ENCODE assay signal across 33 mouse cellular contexts in the genomic region with DNA sequence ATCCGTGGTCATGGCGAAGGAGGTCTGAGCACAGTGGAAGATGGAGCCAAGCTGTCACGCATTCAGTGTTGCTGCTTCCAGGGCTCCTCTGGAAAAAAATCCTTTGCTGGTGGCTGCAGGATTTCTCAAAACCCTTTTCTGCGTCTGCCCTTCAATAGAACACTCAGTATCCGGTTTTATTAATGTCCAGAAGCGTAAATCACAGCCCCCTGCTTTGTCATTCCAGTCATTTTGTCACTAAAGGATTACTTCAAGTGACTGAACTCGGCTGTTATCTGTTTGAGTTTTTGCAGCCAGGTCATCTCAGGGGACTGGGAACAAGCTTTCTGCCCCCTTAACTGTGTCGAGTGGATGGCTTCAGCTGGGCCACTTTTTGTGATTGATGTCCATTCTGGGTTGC.
DNase-seq lines count a peak whose midpoint lies in the region; ATAC-seq and TF ChIP-seq lines count a peak whose summit lies in the region.
"Had no signal": no experiment of that assay in that cellular context is flagged by ENCODE, and none has a peak within 500 bp of the region (broad histone marks: within the 10 kb centered on the region; RNA-seq: fewer than 3 reads in every experiment).

No protein-coding gene starts in this region.

- no peak overlapping the region for H3K9ac ChIP-seq in kidney, postnatal 0 days (ENCODE audit: low read depth, low read length)
- H3K9ac ChIP-seq in midbrain, postnatal 0 days (replicated peaks; ENCODE audit: low read length, poor library complexity, severe bottlenecking) = 0 out of 2 replicates have a peak overlapping the region, but pooled peaks have one; percentile 5
- no peak overlapping the region for H3K9ac ChIP-seq in midbrain, embryonic 14.5 days (replicated peaks; ENCODE audit: low read length)
- H3K9ac ChIP-seq: embryonic facial prominence, embryonic 12.5 days; limb, embryonic 15.5 days; liver, embryonic 14.5 days had no signal

- 27% methylated on average over 8 of the region's 8 CpGs for WGBS in kidney, postnatal 0 days
- 33% methylated on average over 8 of the region's 8 CpGs for WGBS in midbrain, postnatal 0 days
- WGBS in midbrain, embryonic 14.5 days = 27% methylated on average over 8 of the region's 8 CpGs

- H3K27ac ChIP-seq in kidney, postnatal 0 days = no peak overlapping the region
- no peak overlapping the region for H3K27ac ChIP-seq in midbrain, postnatal 0 days (ENCODE audit: low read depth, low read length)
- H3K27ac ChIP-seq in midbrain, embryonic 14.5 days (replicated peaks; ENCODE audit: low read depth, low read length) = no peak overlapping the region
- H3K27ac ChIP-seq: embryonic facial prominence, embryonic 12.5 days; gastrocnemius, adult 2 months; limb, embryonic 10.5 days; limb, embryonic 15.5 days; liver, embryonic 14.5 days; stomach, postnatal 0 days had no signal

- H3K36me3 ChIP-seq in kidney, postnatal 0 days (ENCODE audit: insufficient read depth, low read length) = no peaks in the 10 kb centered on the region
- no peaks in the 10 kb centered on the region for H3K36me3 ChIP-seq in midbrain, postnatal 0 days (ENCODE audit: insufficient read depth, low read length)
- no peaks in the 10 kb centered on the region for H3K36me3 ChIP-seq in midbrain, embryonic 14.5 days (ENCODE audit: control insufficient read depth, insufficient read depth, low read length)
- H3K36me3 ChIP-seq: embryonic facial prominence, embryonic 12.5 days; limb, embryonic 10.5 days; limb, embryonic 15.5 days had no signal

- ATAC-seq in kidney, postnatal 0 days (replicated peaks; ENCODE audit: low FRiP score, low read depth) = no peak
- ATAC-seq in midbrain, postnatal 0 days (ENCODE audit: low FRiP score) = no peak
- ATAC-seq in midbrain, embryonic 14.5 days (ENCODE audit: low FRiP score, low TSS enrichment) = no peak
- ATAC-seq: activated CD4-positive, CD25-positive, alpha-beta regulatory T cell, adult 4 months; forebrain, embryonic 14.5 days; intestine, embryonic 16.5 days had no signal

- H3K27me3 ChIP-seq in kidney, postnatal 0 days (ENCODE audit: insufficient read depth, low read length) = no peaks in the 10 kb centered on the region
- no peaks in the 10 kb centered on the region for H3K27me3 ChIP-seq in midbrain, postnatal 0 days (ENCODE audit: insufficient read depth, low read length)
- H3K27me3 ChIP-seq in midbrain, embryonic 14.5 days (ENCODE audit: control insufficient read depth, insufficient read depth, low read length) = no peaks in the 10 kb centered on the region
- H3K27me3 ChIP-seq: CH12.LX; embryonic facial prominence, embryonic 12.5 days had no signal

- TF ChIP-seq CTCF in kidney, postnatal 0 days (IDR thresholded peaks at IDR 0.05; ENCODE audit: low read depth) = no peak
- no peak for TF ChIP-seq CTCF in midbrain, postnatal 0 days (IDR thresholded peaks at IDR 0.05)

- H3K4me3 ChIP-seq in kidney, postnatal 0 days (replicated peaks; ENCODE audit: low read depth, low read length) = no peak overlapping the region
- H3K4me3 ChIP-seq in midbrain, postnatal 0 days (ENCODE audit: low read depth, low read length) = no peak overlapping the region
- H3K4me3 ChIP-seq in midbrain, embryonic 14.5 days (replicated peaks; ENCODE audit: low read depth, low read length) = no peak overlapping the region
- H3K4me3 ChIP-seq: embryonic facial prominence, embryonic 12.5 days; gastrocnemius, adult 2 months; limb, embryonic 10.5 days; limb, embryonic 15.5 days had no signal

- H3K9me3 ChIP-seq in kidney, postnatal 0 days (replicated peaks; ENCODE audit: low read length) = no peaks in the 10 kb centered on the region
- no peaks in the 10 kb centered on the region for H3K9me3 ChIP-seq in midbrain, postnatal 0 days (ENCODE audit: low read length)
- no peaks in the 10 kb centered on the region for H3K9me3 ChIP-seq in midbrain, embryonic 14.5 days (ENCODE audit: control insufficient read depth, low read length)
- H3K9me3 ChIP-seq: embryonic facial prominence, embryonic 12.5 days; limb, embryonic 10.5 days; limb, embryonic 15.5 days had no signal

- peak; percentile 30 for DNase-seq in embryo, embryonic 10 days (ENCODE audit: low spot score)
- DNase-seq in embryo, embryonic 9.5 days (ENCODE audit: extremely low spot score) = no peak
- DNase-seq in kidney, postnatal 0 days (ENCODE audit: low spot score) = peak; percentile 40
- DNase-seq in kidney, adult 9 months = no peak
- no peak for DNase-seq in midbrain, postnatal 0 days (ENCODE audit: low spot score)
- DNase-seq in midbrain, embryonic 14.5 days = no peak
- no peak for DNase-seq in frontal cortex, adult 2 months (ENCODE audit: extremely low spot score in 1 of 2, low spot score in 1 of 2)
- no peak for DNase-seq in thymus, postnatal 4 days
- DNase-seq: adrenal gland, adult 2 months; adrenal gland, postnatal 36 days; cerebellum, adult 18-20 months; cerebellum, postnatal 10 days; gastrocnemius, adult 2 months; gastrocnemius, postnatal 36 days; heart, adult 18-20 months; heart, postnatal 36 days; layer of hippocampus, postnatal 36 days; lung, adult 2 months; lung, postnatal 14 days; right cerebral cortex, postnatal 4 days; thymus, adult 18-20 months; thymus, postnatal 25 days had no signal

- H3K4me2 ChIP-seq in kidney, postnatal 0 days (ENCODE audit: low read length) = no peak overlapping the region
- H3K4me2 ChIP-seq in midbrain, postnatal 0 days (ENCODE audit: low read depth, low read length, poor library complexity, severe bottlenecking) = no peak overlapping the region
- no peak overlapping the region for H3K4me2 ChIP-seq in midbrain, embryonic 14.5 days (ENCODE audit: low read length)
- H3K4me2 ChIP-seq: embryonic facial prominence, embryonic 12.5 days; heart, embryonic 11.5 days; limb, embryonic 15.5 days; midbrain, embryonic 11.5 days had no signal

- no peaks in the 10 kb centered on the region for H3K4me1 ChIP-seq in kidney, postnatal 0 days (replicated peaks; ENCODE audit: insufficient read depth, low read length)
- H3K4me1 ChIP-seq in midbrain, postnatal 0 days (ENCODE audit: insufficient read depth, low read length) = no peaks in the 10 kb centered on the region
- peaks cover 22% of the 10 kb centered on the region for H3K4me1 ChIP-seq in midbrain, embryonic 14.5 days (ENCODE audit: control insufficient read depth, insufficient read depth, low read length)

Comparison
In these comparisons a context has a peak if more than half of its experiments do, and no peak if none do; other contexts are left out.
1. DNase-seq: peak in embryo, embryonic 10 days (single experiment) and kidney, postnatal 0 days (single experiment); none in embryo, embryonic 9.5 days (single experiment), kidney, adult 9 months (single experiment), midbrain, postnatal 0 days (single experiment), midbrain, embryonic 14.5 days (single experiment), frontal cortex, adult 2 months (0 of 2) and thymus, postnatal 4 days (single experiment).